Mouse (Mus musculus): Measurements from ENCODE around the gene Cmtm7. TPM values are rescaled to one million over a fixed set of nuclear protein-coding genes. Genes with fewer than 3 reads are reported as not detected.

The Cmtm7 gene
- polyA plus RNA-seq, 1 experiment from 2014 or later = 25.6 TPM

DNA sequence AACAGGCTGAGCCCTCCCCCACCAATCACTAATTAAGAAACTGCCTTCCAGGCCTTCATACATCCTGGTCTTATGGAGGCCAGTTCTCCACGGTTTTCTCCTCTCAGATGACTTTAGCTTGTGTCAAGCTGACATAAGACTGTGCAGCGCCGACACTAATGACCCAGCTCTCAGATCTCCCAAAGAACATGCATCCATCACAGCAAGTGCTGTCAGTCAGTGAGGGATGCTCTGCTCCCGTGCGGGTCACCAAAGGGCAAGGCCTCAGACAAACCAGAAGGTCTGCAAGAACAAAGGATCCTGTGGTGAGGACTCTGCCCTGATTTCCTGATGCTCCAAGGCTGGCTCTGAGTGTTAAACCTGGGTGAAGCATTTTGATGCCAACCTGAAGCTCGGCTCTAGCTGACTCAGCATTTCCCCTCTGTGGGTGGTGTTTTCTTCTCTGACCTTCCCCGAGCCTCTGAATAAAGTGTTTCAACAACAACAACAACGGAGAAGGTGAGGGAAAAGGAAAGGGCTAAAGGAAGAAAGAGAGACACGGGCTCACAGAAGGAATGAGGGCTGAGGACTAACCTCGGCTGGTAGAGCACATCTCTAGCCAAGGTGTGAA, 17.9 kb upstream of the Cmtm7 start:
- Histone ChIP-seq H3K27me3 (replicated peaks; ENCODE audit: control insufficient read depth, insufficient read depth, low read length) (no peaks in the 10 kb centered on the region), H3K9me3 (replicated peaks; ENCODE audit: control insufficient read depth, low read length) (no peaks in the 10 kb centered on the region), H3K9ac (ENCODE audit: low read length) (no peak overlapping the region), H3K27ac (ENCODE audit: low read depth, low read length) (no peak overlapping the region), H3K4me2 (ENCODE audit: low read length) (no peak overlapping the region), H3K4me1 (ENCODE audit: control insufficient read depth, insufficient read depth, low read length) (no peaks in the 10 kb centered on the region), H3K4me3 (ENCODE audit: low read depth, low read length) (no peak overlapping the region), H3K36me3 (ENCODE audit: control insufficient read depth, insufficient read depth, low read length) (no peaks in the 10 kb centered on the region)
- WGBS = 55% methylated on average over 10 of the region's 10 CpGs
- no peak for DNase-seq (ENCODE audit: low spot score)
- ATAC-seq = no peak

DNA sequence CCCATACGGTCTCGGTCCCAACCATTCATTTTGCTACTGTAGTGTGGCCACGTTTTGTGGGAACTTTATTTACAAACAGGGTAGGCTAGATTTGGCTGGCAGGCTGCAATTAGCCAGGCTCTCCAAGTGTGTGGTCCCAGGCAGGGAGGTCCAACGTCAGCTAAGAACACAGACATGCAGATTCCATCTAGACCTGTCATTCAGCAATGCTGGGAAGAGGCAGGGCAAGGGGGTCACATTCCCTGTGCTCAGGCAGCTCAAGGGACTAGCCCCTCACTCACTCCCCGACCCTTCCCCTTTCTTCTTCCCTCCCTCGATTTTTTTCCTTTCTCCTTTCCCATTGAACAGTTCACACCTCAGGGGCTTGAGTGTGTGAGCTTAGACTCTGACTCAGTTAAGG, 17.2 kb upstream of the Cmtm7 start:
- WGBS = 31% methylated on average over 6 of the region's 6 CpGs
- DNase-seq (ENCODE audit: low spot score) (no peak), ATAC-seq (no peak)
- Histone ChIP-seq H3K27me3 (replicated peaks; ENCODE audit: control insufficient read depth, insufficient read depth, low read length) (no peaks in the 10 kb centered on the region), H3K27ac (ENCODE audit: low read depth, low read length) (no peak overlapping the region), H3K9ac (ENCODE audit: low read length) (no peak overlapping the region), H3K4me3 (ENCODE audit: low read depth, low read length) (no peak overlapping the region), H3K4me1 (ENCODE audit: control insufficient read depth, insufficient read depth, low read length) (no peaks in the 10 kb centered on the region), H3K36me3 (ENCODE audit: control insufficient read depth, insufficient read depth, low read length) (no peaks in the 10 kb centered on the region), H3K9me3 (replicated peaks; ENCODE audit: control insufficient read depth, low read length) (no peaks in the 10 kb centered on the region), H3K4me2 (ENCODE audit: low read length) (no peak overlapping the region)

DNA sequence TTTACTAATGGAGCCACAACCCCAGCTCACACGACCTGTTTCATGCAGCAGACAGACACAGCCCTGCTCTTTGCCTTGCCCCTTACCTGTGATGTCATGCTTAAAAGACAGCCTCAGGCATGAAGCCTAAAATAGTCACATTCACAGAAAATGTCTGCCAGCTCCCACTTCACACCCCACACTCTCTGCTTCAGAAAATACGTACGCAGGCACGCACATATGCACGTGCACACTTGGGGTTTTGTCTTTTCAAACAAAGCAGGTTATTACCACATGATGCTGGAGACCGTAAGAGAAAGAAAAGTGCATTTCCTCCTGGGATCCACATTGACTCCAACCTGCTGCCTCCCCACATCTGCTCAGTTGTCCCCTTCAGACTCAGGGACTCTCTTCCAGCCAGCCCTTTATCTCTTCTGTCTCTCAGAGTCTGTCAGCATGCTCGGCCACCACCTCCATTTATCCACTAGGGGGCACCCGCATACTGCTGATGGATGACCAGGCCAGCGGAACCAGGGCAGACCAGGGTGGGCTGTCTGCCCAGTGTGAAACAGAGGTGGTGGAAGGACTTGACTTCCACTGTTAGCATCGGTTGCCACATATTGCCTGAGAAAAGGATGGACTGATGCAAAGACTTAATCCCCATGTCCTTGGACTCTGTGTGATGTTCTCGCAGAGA, 15.8 kb upstream of the Cmtm7 start:
- Histone ChIP-seq H3K4me2 (ENCODE audit: low read length) (no peak overlapping the region), H3K9ac (ENCODE audit: low read length) (no peak overlapping the region), H3K4me1 (ENCODE audit: control insufficient read depth, insufficient read depth, low read length) (no peaks in the 10 kb centered on the region), H3K27ac (ENCODE audit: low read depth, low read length) (no peak overlapping the region), H3K4me3 (ENCODE audit: low read depth, low read length) (no peak overlapping the region), H3K27me3 (replicated peaks; ENCODE audit: control insufficient read depth, insufficient read depth, low read length) (no peaks in the 10 kb centered on the region), H3K9me3 (replicated peaks; ENCODE audit: control insufficient read depth, low read length) (no peaks in the 10 kb centered on the region), H3K36me3 (ENCODE audit: control insufficient read depth, insufficient read depth, low read length) (no peaks in the 10 kb centered on the region)
- ATAC-seq (peak; percentile 90), DNase-seq (ENCODE audit: low spot score) (peak; percentile 88)
- WGBS = 57% methylated on average over 11 of the region's 11 CpGs

DNA sequence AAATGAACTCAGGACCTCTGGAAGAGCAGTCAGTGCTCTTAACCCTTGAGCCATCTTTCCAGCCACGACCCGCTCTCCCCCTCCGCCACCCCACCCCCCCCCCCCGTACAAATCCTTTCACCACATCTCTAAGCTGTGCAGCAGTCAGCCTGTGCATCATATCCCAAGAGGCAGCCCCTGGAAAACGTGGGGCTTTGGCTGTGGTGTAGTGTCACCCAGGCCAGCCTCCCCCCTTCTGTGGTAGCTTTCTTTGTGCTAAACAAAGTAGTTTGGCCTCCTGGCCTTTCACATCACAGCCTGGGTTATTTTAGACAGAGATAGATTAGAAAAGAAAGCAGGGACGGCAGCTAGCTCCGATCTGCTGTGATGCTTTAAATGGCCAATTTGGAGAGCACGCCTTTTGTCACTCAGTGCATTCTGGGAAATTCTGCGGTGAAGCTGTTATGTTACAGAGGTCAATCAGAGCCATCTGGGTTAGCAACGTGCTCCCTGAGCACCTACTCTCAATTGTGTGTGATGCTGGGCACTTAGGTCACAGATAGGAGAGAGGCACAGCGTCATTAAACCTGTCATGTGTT, 14.9 kb upstream of the Cmtm7 start:
- H3K4me2 ChIP-seq (ENCODE audit: low read length) = no peak overlapping the region
- H3K27me3 ChIP-seq (replicated peaks; ENCODE audit: control insufficient read depth, insufficient read depth, low read length) = no peaks in the 10 kb centered on the region
- no peak for DNase-seq (ENCODE audit: low spot score)
- no peaks in the 10 kb centered on the region for H3K4me1 ChIP-seq (ENCODE audit: control insufficient read depth, insufficient read depth, low read length)
- no peak for ATAC-seq
- 63% methylated on average over 11 of the region's 11 CpGs for WGBS
- no peaks in the 10 kb centered on the region for H3K36me3 ChIP-seq (ENCODE audit: control insufficient read depth, insufficient read depth, low read length)
- no peaks in the 10 kb centered on the region for H3K9me3 ChIP-seq (replicated peaks; ENCODE audit: control insufficient read depth, low read length)
- no peak overlapping the region for H3K4me3 ChIP-seq (ENCODE audit: low read depth, low read length)
- no peak overlapping the region for H3K27ac ChIP-seq (ENCODE audit: low read depth, low read length)
- H3K9ac ChIP-seq (ENCODE audit: low read length) = no peak overlapping the region

DNA sequence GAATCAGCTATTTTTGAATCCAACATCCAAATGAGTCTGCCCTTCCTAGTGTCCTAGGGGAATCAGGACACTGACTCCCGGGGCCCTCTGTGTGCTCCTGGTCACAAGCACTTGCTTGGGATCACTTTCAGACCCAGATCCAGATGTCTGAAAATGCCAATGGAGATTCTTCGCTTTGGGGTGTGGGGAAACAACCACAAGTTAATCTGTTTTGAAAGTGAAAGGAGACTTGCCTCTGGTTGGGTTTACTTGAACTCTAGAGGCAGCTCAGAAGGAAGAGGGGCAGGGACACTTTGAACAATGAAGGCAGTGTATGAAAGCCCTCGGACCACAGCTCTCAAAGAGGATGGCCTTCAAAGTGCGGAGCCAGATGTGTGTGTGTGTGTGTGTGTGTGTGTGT, 12.8 kb upstream of the Cmtm7 start:
- no peak overlapping the region for H3K4me2 ChIP-seq (ENCODE audit: low read length)
- H3K27me3 ChIP-seq (replicated peaks; ENCODE audit: control insufficient read depth, insufficient read depth, low read length) = no peaks in the 10 kb centered on the region
- H3K9ac ChIP-seq (ENCODE audit: low read length) = no peak overlapping the region
- no peaks in the 10 kb centered on the region for H3K4me1 ChIP-seq (ENCODE audit: control insufficient read depth, insufficient read depth, low read length)
- no peak for DNase-seq (ENCODE audit: low spot score)
- ATAC-seq = no peak
- H3K4me3 ChIP-seq (ENCODE audit: low read depth, low read length) = no peak overlapping the region
- H3K36me3 ChIP-seq (ENCODE audit: control insufficient read depth, insufficient read depth, low read length) = no peaks in the 10 kb centered on the region
- no peaks in the 10 kb centered on the region for H3K9me3 ChIP-seq (replicated peaks; ENCODE audit: control insufficient read depth, low read length)
- WGBS = 74% methylated on average over 4 of the region's 4 CpGs
- no peak overlapping the region for H3K27ac ChIP-seq (ENCODE audit: low read depth, low read length)

DNA sequence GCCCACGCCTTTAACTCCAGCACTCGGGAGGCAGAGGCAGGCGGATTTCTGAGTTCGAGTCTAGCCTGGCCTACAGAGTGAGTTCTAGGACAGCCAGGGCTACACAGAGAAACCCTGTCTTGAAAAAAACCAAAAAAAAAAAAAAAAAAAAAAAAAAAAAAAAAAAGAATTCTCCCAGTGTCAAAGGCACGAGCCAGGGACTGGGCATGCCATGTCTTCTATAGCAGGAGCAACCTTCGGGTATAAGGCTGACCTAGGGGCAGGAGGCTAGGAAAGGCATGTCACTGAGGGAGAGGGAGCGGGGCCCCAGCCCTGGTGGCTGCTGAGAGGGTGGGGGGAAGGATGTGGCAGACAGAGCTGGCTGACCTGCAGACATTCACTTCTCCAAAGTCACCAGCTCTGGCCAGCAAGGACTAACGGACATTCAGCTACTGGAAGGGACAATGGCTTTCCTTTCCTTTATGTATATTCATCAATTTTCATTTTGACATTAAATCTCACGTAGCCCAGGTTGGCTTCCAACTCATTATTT, 12.2 kb upstream of the Cmtm7 start:
- Histone ChIP-seq H3K4me1 (ENCODE audit: control insufficient read depth, insufficient read depth, low read length) (no peaks in the 10 kb centered on the region), H3K9me3 (replicated peaks; ENCODE audit: control insufficient read depth, low read length) (no peaks in the 10 kb centered on the region), H3K4me2 (ENCODE audit: low read length) (no peak overlapping the region), H3K36me3 (ENCODE audit: control insufficient read depth, insufficient read depth, low read length) (no peaks in the 10 kb centered on the region), H3K9ac (ENCODE audit: low read length) (no peak overlapping the region), H3K27me3 (replicated peaks; ENCODE audit: control insufficient read depth, insufficient read depth, low read length) (no peaks in the 10 kb centered on the region), H3K4me3 (ENCODE audit: low read depth, low read length) (no peak overlapping the region), H3K27ac (ENCODE audit: low read depth, low read length) (no peak overlapping the region)
- DNase-seq (ENCODE audit: low spot score) = no peak
- no peak for ATAC-seq
- WGBS = 92% methylated on average over 9 of the region's 9 CpGs

DNA sequence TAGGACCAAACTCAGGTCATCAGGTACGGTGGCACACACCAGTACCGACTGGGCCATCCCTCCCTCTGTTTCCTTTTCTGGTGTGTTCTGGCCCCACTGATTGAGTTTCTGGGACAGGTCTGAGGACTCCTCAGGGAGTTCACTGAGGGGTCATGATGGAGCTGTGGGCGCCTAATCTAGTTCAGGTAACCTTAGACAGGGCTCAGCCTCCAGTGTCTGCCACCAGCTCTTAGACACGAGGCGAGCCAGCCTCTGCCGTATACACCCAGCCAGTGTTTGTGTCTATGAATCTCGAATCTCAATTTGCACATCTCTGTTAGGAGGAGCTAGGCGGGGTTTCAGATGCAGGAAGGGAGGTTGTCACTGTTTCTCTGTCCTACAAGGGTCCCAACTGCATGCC, 8.3 kb upstream of the Cmtm7 start:
- DNase-seq (ENCODE audit: low spot score) = no peak
- WGBS = 90% methylated on average over 8 of the region's 8 CpGs
- Histone ChIP-seq H3K27ac (ENCODE audit: low read depth, low read length) (no peak overlapping the region), H3K4me3 (ENCODE audit: low read depth, low read length) (no peak overlapping the region), H3K9ac (ENCODE audit: low read length) (no peak overlapping the region), H3K4me1 (ENCODE audit: control insufficient read depth, insufficient read depth, low read length) (no peaks in the 10 kb centered on the region), H3K27me3 (replicated peaks; ENCODE audit: control insufficient read depth, insufficient read depth, low read length) (no peaks in the 10 kb centered on the region), H3K4me2 (ENCODE audit: low read length) (no peak overlapping the region), H3K36me3 (ENCODE audit: control insufficient read depth, insufficient read depth, low read length) (no peaks in the 10 kb centered on the region), H3K9me3 (replicated peaks; ENCODE audit: control insufficient read depth, low read length) (no peaks in the 10 kb centered on the region)
- ATAC-seq = no peak

DNA sequence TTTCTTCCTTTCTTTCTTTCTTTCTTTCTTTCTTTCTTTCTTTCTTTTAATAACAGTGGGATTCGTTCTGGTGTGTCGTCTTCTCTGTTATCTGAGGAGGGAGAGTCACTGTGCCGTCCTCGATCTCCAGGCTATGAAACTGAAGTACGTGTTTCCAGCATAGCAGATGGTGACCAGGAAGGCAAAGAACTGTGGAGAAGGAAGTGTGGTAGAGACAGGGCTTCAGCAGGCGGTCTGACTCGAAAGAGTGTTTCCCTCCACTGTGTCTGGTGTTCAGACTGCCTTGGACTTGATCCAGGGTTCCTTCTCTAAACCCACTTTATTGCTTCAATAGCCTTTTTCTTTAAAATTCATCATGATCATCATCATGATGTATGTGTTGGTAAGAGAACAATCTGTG, 7.9 kb upstream of the Cmtm7 start:
- H3K9me3 ChIP-seq (replicated peaks; ENCODE audit: control insufficient read depth, low read length) = no peaks in the 10 kb centered on the region
- 87% methylated on average over 7 of the region's 7 CpGs for WGBS
- no peaks in the 10 kb centered on the region for H3K27me3 ChIP-seq (replicated peaks; ENCODE audit: control insufficient read depth, insufficient read depth, low read length)
- H3K4me1 ChIP-seq (ENCODE audit: control insufficient read depth, insufficient read depth, low read length) = no peaks in the 10 kb centered on the region
- H3K27ac ChIP-seq (ENCODE audit: low read depth, low read length) = no peak overlapping the region
- H3K4me2 ChIP-seq (ENCODE audit: low read length) = no peak overlapping the region
- no peaks in the 10 kb centered on the region for H3K36me3 ChIP-seq (ENCODE audit: control insufficient read depth, insufficient read depth, low read length)
- ATAC-seq = no peak
- H3K4me3 ChIP-seq (ENCODE audit: low read depth, low read length) = no peak overlapping the region
- no peak overlapping the region for H3K9ac ChIP-seq (ENCODE audit: low read length)
- no peak for DNase-seq (ENCODE audit: low spot score)

DNA sequence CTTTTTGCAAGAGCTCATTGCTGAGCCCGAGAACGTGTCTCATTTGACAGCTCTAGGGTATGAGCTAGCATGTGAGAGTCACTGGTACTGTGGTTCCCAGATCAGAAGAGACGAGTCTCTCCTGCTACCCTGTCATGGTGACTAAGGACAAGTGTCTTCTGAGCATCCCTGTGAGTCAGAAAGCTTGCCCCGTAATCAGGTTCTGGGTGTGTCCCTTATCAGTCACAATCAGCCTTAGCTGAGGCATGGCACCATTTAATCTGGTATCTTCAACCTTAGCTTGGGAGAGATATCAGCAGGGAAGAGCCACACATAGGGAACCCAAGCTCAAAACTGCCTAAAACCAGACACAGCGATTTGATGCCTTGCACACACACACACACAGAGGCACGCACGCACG, 7.0 kb upstream of the Cmtm7 start:
- no peak for ATAC-seq
- Histone ChIP-seq H3K27ac (ENCODE audit: low read depth, low read length) (no peak overlapping the region), H3K36me3 (ENCODE audit: control insufficient read depth, insufficient read depth, low read length) (no peaks in the 10 kb centered on the region), H3K27me3 (replicated peaks; ENCODE audit: control insufficient read depth, insufficient read depth, low read length) (no peaks in the 10 kb centered on the region), H3K9me3 (replicated peaks; ENCODE audit: control insufficient read depth, low read length) (no peaks in the 10 kb centered on the region), H3K4me3 (ENCODE audit: low read depth, low read length) (no peak overlapping the region), H3K9ac (ENCODE audit: low read length) (no peak overlapping the region), H3K4me2 (ENCODE audit: low read length) (no peak overlapping the region), H3K4me1 (ENCODE audit: control insufficient read depth, insufficient read depth, low read length) (no peaks in the 10 kb centered on the region)
- no peak for DNase-seq (ENCODE audit: low spot score)
- 93% methylated on average over 8 of the region's 8 CpGs for WGBS

All from forebrain, embryonic 14.5 days (tissue).